Mouse (Mus musculus) hindbrain, embryonic 12.5 days (tissue): Measurements from ENCODE around the gene Map4k5. TPM values are rescaled to one million over a fixed set of nuclear protein-coding genes. Genes with fewer than 3 reads are reported as not detected.

Source experiments
- ATAC-seq: fragments of 200-750 bp; cut with Nextera tagmentation; 2 replicates; pipeline ENCODE4 v1.8.0; 2017; ENCODE audit warnings: moderate TSS enrichment; ENCODE audit not compliant: low FRiP score
- H3K27ac ChIP-seq: fragments of 300-500 bp; sonication (generic); 2 replicates; pipeline ENCODE4 v1.5.1; 2016; ENCODE audit warnings: mild to moderate bottlenecking
- H3K27me3 ChIP-seq: fragments of 300-500 bp; sonication (generic); 2 replicates; pipeline ENCODE4 v1.6.1; 2016; ENCODE audit warnings: mild to moderate bottlenecking
- H3K36me3 ChIP-seq: fragments of 300-500 bp; sonication (generic); 2 replicates; pipeline ENCODE4 v1.6.1; 2016; ENCODE audit warnings: mild to moderate bottlenecking
- H3K4me1 ChIP-seq: fragments of 300-500 bp; sonication (generic); 2 replicates; pipeline ENCODE4 v1.6.1; 2016
- H3K4me2 ChIP-seq: fragments of 300-500 bp; sonication (generic); replicated peaks from 2 replicates; pipeline ENCODE4 v1.6.1; 2016; ENCODE audit warnings: mild to moderate bottlenecking
- H3K4me3 ChIP-seq: fragments of 300-500 bp; sonication (generic); 2 replicates; pipeline ENCODE4 v1.5.1; 2016; ENCODE audit warnings: mild to moderate bottlenecking
- H3K9ac ChIP-seq: fragments of 300-500 bp; sonication (generic); 2 replicates; pipeline ENCODE4 v1.6.1; 2016; ENCODE audit warnings: mild to moderate bottlenecking, moderate library complexity
- H3K9me3 ChIP-seq: fragments of 300-500 bp; sonication (generic); replicated peaks from 2 replicates; pipeline ENCODE4 v1.6.1; 2016; ENCODE audit warnings: mild to moderate bottlenecking
- WGBS: fragments of 180-500 bp; shearing (Covaris S2); methylation state at CpG from one replicate; pipeline ENCODE4 v1.1.7; 2016; 5-methylcytosine and 5-hydroxymethylcytosine counted together
- polyA plus RNA-seq: library from polyadenylated mRNA; unstranded; fragments of >200 nt; fragmentation: Nextera tagmentation; extraction: Ambion mirVana; gene quantifications from 2 replicates; pipeline ENCODE4 v1.2.1, GENCODE M21; 2016

Gene Map4k5
- 42.9 and 44.7 TPM in 2 replicates for polyA plus RNA-seq

DNA sequence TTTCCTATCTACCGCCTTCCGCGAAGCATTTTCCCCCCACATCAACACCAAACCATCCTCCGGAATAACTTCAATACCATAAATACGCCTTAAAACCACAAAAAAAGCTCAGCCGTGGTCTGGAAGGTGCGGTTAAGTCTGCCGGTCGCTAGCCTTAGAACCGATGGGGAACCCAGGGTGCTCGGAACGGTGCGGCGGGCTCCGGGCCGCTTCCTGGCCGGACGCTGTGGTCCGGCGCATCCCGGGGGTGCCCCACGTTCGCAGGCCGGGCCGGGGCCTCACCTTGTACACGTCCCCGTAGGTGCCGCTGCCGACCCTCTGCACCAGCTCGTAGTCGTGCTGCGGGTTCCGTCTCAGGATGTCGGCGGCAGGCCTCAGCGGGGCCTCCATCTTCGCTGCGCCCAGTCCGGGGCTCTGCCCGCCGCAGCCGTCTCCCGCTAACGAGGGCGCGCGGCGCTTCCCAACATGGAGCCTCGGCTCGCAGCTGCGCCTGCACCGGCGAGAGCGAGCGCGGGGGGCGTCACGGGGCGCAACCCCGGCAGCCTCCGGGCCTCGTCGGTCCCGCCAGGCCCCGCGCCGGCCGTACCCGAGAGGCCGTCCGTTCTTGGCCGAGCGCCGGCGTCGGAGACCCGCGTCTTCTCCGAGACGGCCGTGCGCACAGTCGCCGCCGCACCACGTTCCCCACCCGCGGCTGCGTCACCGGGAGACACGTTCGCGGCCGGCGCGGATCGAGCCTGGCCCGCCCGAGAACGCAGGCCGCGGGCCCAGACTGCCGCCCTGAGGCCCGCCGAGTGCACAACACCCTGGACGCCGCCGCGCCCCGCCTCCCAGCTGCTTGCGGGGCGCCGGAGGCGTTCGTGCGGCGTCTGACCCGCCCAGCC is at the start of gene Map4k5, which contains the start of gene Atl1:
Gene Map4k5 (minus strand): TSS at position 830 of the 881 bp plus-strand sequence.
Gene Atl1 (plus strand): TSS at position 244 of the 881 bp plus-strand sequence.
- WGBS: under 1% methylated on average over 84 of the region's 118 CpGs
- H3K9ac ChIP-seq: peak within 1 kb of the TSS; percentile 94
- H3K4me2 ChIP-seq: peak within 1 kb of the TSS; percentile 61
- no peaks in the 10 kb centered on the region for H3K9me3 ChIP-seq
- H3K4me1 ChIP-seq: peaks cover 24% of the 10 kb centered on the region
- ATAC-seq: peak; percentile 95
- H3K27me3 ChIP-seq: no peaks in the 10 kb centered on the region
- no peaks in the 10 kb centered on the region for H3K36me3 ChIP-seq
- H3K4me3 ChIP-seq: peak within 1 kb of the TSS; percentile 85
- H3K27ac ChIP-seq: peak within 1 kb of the TSS; percentile 95

DNA sequence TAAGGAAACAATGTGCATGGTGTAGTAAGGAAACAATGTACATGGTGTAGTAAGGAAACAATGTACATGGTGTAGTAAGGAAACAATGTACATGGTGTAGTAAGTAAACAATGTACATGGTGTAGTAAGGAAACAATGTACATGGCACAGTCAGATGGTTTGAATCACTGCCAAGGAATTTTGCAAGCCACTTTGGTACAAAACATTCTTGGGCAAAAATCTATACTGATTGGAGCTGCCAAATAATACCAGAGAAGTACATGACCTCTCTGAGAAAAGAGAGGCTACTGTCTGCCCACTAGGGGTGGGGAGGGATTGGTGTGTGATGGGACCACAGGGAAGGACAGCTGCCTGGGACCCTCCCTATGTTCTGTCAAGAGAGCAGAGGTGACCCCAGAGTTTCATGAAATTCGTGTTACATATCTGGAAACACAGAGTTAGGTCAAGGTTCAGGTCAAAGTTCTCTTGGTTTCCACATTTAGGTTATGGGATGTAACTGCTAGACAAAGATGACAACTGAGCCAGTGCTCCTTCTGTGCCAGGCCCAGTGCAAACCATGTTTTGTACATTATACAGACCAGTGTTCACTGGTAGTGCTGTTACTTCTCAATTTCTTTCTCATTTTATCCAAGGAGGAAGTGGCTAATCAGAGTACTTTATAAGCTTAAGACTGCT is 48.8 kb upstream of the Map4k5 start:
- 54% methylated on average over 1 of the region's 1 CpGs for WGBS

DNA sequence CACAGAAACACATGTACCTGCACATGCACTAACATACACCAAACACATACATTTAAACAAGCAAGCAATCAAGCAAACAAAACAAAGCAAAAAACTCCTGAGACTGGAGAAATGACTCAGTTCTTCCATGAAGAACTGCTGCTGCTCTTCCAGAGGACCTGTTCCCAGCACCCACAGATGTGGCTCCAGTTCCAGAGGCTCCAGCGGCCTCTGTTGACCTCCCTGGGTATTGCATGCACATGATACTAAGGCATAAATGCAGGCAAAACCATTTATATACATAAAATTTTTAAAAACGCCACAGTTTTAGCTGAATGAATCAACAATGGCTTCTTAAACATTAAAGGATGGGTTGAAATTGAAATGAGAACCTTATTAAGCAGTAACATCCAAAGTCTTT is 46.3 kb upstream of the Map4k5 start:
- Histone ChIP-seq H3K9me3 (no peaks in the 10 kb centered on the region), H3K4me1 (no peaks in the 10 kb centered on the region), H3K36me3 (peaks cover 29% of the 10 kb centered on the region), H3K27me3 (no peaks in the 10 kb centered on the region), H3K9ac (no peak overlapping the region), H3K4me3 (no peak overlapping the region), H3K27ac (no peak overlapping the region), H3K4me2 (no peak overlapping the region)
- WGBS: 65% methylated on average over 2 of the region's 2 CpGs
- no peak for ATAC-seq

More for the DNA sequence above, 48.8 kb upstream of the Map4k5 start:
- Histone ChIP-seq H3K36me3 (peaks cover 21% of the 10 kb centered on the region), H3K4me3 (no peak overlapping the region), H3K4me1 (no peaks in the 10 kb centered on the region), H3K27ac (no peak overlapping the region), H3K4me2 (no peak overlapping the region), H3K27me3 (no peaks in the 10 kb centered on the region), H3K9ac (no peak overlapping the region), H3K9me3 (no peaks in the 10 kb centered on the region)
- ATAC-seq: no peak

DNA sequence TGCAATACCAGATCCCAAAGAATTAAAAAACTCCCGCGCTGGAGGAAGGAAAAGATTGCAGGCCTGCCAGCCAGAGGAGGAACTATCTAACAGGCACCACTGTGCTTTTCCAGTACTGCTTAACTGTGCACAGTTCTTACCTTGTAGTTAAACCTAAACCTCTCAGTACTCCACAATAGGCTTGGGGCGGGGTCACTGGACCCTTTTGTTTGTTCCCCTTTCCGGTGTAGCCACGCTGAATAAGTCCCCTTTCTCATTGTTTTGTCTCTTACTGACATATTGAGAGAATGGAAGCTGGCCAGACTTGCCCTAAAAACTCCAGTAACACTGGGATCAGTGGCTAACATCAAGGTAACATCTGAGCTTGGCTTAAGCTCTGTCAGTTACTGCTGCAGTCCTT is 44.7 kb upstream of the Map4k5 start:
- Histone ChIP-seq H3K27ac (no peak overlapping the region), H3K4me2 (no peak overlapping the region), H3K36me3 (peaks cover 31% of the 10 kb centered on the region), H3K9me3 (no peaks in the 10 kb centered on the region), H3K9ac (no peak overlapping the region), H3K4me3 (no peak overlapping the region), H3K27me3 (no peaks in the 10 kb centered on the region), H3K4me1 (no peaks in the 10 kb centered on the region)
- no peak for ATAC-seq
- WGBS: 60% methylated on average over 5 of the region's 5 CpGs

DNA sequence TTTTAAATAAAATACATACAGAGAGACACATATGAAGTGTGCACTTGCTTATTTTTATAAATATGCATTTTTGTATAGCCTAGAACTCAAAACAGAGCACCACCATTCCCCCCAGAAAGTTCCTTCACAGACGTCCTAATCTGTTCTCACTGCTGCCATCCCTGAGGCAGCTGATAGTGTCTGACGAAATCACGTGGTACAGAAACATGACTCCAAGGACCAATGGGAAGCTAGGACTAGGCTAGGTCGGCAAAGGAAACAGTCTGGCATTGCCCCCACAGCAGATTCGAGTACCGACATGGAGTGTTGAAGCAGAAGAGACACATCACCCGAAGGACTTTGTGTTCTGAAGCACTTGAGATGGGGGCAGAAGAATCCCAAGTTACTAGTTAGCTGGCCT is 33.7 kb upstream of the Map4k5 start:
- no peaks in the 10 kb centered on the region for H3K9me3 ChIP-seq
- no peak for ATAC-seq

DNA sequence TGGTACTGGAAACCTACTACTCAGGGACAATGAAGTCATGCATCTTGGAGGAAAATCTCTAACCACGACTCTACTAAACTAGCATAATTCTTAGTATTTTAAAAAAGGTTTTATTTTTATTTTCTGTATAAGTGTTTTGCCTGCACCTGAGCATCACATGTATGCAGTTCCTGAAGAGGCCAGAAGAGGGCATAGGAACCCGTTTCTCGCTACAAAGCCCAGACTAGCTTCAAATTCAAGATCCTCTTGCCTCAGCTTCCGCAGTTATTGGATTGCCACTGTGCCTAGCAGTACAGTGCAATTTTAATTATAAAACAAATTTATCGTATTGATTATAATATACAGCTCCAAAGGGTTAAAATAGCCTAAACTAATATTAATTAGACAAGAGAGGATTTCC is 31.0 kb upstream of the Map4k5 start:
- Histone ChIP-seq H3K9me3 (no peaks in the 10 kb centered on the region), H3K27ac (no peak overlapping the region), H3K9ac (no peak overlapping the region), H3K4me3 (no peak overlapping the region), H3K4me2 (no peak overlapping the region), H3K4me1 (no peaks in the 10 kb centered on the region), H3K36me3 (peaks cover 5% of the 10 kb centered on the region; the same call in 1 of the 2 replicates), H3K27me3 (no peaks in the 10 kb centered on the region)
- ATAC-seq: no peak
- WGBS: 14% methylated on average over 5 of the region's 5 CpGs

More for the DNA sequence above, 33.7 kb upstream of the Map4k5 start:
- no peak overlapping the region for H3K4me2 ChIP-seq
- whole genome bisulfite sequencing: 55% methylated on average over 7 of the region's 7 CpGs
- H3K36me3 ChIP-seq: peaks cover 11% of the 10 kb centered on the region
- no peaks in the 10 kb centered on the region for H3K4me1 ChIP-seq
- H3K27me3 ChIP-seq: no peaks in the 10 kb centered on the region
- H3K9ac ChIP-seq: no peak overlapping the region
- no peak overlapping the region for H3K27ac ChIP-seq
- H3K4me3 ChIP-seq: no peak overlapping the region

DNA sequence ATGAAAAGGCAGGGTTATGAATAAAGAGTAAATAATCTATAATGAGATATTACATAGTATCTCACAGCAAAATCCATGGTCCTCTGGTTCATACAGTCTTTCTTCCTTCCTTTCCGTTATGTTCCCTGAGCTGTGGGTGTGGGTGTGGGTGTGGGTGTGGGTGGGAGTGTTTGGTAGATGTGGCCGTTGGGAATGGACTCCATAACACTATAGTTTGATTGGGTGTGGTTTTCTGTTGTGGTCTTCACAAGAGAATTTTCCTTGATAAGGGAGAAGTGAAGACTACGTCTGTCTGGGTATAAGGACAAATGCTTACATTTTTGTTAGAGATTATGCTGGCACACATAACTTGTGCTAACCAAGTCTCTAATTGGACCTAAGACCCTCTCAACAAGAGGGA is 30.6 kb upstream of the Map4k5 start:
- no peak overlapping the region for H3K9ac ChIP-seq
- H3K4me1 ChIP-seq: no peaks in the 10 kb centered on the region
- no peak overlapping the region for H3K4me3 ChIP-seq
- no peak overlapping the region for H3K4me2 ChIP-seq
- WGBS: 72% methylated on average over 3 of the region's 3 CpGs
- no peaks in the 10 kb centered on the region for H3K27me3 ChIP-seq
- no peaks in the 10 kb centered on the region for H3K9me3 ChIP-seq
- no peak for ATAC-seq
- H3K27ac ChIP-seq: no peak overlapping the region
- peaks cover 5% of the 10 kb centered on the region; the same call in 1 of the 2 replicates for H3K36me3 ChIP-seq

DNA sequence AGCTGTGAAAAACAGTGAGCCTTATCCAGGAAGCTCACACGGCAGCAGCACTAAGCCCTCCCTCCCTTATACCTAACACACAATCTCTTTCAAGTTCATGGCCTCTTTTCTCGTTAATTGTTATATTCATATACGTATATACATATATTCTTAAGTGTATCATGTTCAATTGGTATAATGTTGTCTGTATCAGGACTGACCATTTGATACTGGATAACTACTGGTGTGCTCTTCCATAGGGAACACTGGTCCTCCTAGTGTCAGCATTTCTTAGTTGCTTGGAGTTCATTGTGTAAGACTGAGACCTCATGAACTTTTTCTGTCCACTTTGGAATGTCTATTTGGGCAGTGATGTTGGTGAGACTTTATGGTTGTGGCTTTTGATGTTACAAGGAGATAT is 30.1 kb upstream of the Map4k5 start:
- Histone ChIP-seq H3K4me2 (no peak overlapping the region), H3K36me3 (peaks cover 5% of the 10 kb centered on the region; the same call in 1 of the 2 replicates), H3K9me3 (no peaks in the 10 kb centered on the region), H3K27me3 (no peaks in the 10 kb centered on the region), H3K4me3 (no peak overlapping the region), H3K4me1 (no peaks in the 10 kb centered on the region), H3K9ac (no peak overlapping the region), H3K27ac (no peak overlapping the region)
- no peak for ATAC-seq
- WGBS: 83% methylated on average over 3 of the region's 3 CpGs

DNA sequence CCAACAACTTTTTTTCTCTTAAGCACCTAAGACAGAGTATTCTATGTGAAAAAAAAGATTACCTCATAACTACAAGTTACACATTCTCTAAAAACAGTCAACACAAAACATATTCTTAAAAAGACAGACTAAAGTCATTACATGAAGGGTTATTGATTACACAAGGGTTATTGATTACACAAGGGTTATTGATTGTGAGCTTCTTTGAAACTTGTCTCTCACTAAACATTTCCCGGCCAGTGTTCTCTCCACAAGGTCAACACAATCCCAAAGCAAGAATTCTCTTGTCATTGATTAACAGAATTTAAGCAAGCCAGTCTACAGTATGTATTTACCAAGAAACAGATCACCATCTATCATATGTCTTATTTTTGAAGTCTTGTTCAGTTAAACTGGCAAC is 29.1 kb upstream of the Map4k5 start:
- ATAC-seq: no peak
- H3K4me2 ChIP-seq: no peak overlapping the region
- no peak overlapping the region for H3K4me3 ChIP-seq
- no peaks in the 10 kb centered on the region for H3K9me3 ChIP-seq
- 78% methylated on average over 1 of the region's 1 CpGs for WGBS
- no peak overlapping the region for H3K27ac ChIP-seq
- H3K4me1 ChIP-seq: no peaks in the 10 kb centered on the region
- H3K27me3 ChIP-seq: no peaks in the 10 kb centered on the region
- H3K9ac ChIP-seq: no peak overlapping the region
- no peaks in the 10 kb centered on the region for H3K36me3 ChIP-seq

DNA sequence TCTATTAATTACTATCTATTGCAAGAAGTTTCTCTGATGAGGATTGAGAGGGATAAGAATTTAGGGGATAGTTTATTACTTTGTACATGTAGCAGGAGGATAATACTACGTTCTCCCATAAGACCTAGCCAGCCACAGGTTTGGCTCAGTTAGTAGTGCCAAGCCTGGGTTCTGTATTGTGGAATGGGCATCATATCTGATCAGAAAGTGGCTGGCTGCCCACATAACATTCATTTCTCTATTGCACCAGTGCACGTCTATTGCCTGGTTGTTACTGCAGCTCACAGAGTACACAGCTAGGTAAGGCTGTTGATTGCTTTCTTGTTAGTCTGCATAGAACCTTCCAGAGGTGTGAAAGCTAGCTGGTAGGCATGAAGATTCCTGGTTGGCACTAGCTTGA is 24.9 kb upstream of the Map4k5 start:
- Histone ChIP-seq H3K36me3 (no peaks in the 10 kb centered on the region), H3K9me3 (no peaks in the 10 kb centered on the region), H3K27me3 (no peaks in the 10 kb centered on the region), H3K4me1 (no peaks in the 10 kb centered on the region), H3K27ac (no peak overlapping the region), H3K9ac (no peak overlapping the region), H3K4me2 (no peak overlapping the region), H3K4me3 (no peak overlapping the region)
- no peak for ATAC-seq
- WGBS: 88% methylated on average over 2 of the region's 2 CpGs

DNA sequence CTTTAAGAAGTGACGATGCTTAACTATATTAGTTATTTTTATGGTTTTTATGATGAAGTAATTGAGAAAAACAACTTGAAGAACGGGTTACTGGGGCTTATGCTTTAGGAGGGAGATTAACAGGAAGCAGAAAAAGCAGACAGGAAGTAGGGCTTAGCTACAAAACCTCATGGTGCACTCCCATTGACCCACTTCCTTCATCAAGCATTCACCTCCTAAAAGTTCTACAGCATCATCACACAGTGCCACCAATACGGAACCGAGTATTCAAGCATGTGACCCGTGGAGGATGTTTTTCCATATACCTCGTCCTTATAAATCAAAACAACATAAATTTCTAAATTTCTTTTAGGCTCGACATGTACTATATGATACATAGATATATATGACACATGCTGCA is 19.7 kb upstream of the Map4k5 start:
- Histone ChIP-seq H3K4me1 (no peaks in the 10 kb centered on the region; the same call in none of the 2 replicates), H3K27me3 (no peaks in the 10 kb centered on the region), H3K9ac (no peak overlapping the region), H3K4me3 (no peak overlapping the region), H3K9me3 (no peaks in the 10 kb centered on the region), H3K36me3 (no peaks in the 10 kb centered on the region), H3K4me2 (no peak overlapping the region), H3K27ac (no peak overlapping the region)
- WGBS: 89% methylated on average over 7 of the region's 7 CpGs
- no peak for ATAC-seq

DNA sequence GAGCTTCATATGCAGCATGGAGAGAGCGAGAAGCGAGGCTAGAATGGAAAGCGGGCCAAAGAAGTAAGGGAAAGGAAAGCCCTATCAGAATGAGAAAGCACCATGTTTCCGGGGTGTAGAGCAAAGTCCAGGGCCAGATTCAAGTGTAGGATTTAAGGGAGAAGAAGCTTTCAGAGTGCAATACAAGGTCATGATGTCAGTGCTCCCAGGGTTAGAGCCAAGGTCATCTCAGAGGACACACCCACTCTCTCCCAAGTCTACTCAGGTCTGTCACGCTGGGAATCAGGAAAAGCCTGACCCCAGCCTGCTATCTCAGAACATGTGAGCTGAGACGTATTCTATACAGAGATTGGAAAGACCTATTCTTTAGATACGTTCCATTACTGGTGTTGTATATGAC is 18.9 kb upstream of the Map4k5 start:
- H3K36me3 ChIP-seq: no peaks in the 10 kb centered on the region
- no peak overlapping the region for H3K4me3 ChIP-seq
- H3K9me3 ChIP-seq: no peaks in the 10 kb centered on the region
- H3K9ac ChIP-seq: no peak overlapping the region
- H3K4me2 ChIP-seq: no peak overlapping the region
- no peaks in the 10 kb centered on the region; the same call in none of the 2 replicates for H3K4me1 ChIP-seq
- no peak for ATAC-seq
- H3K27me3 ChIP-seq: no peaks in the 10 kb centered on the region
- 87% methylated on average over 7 of the region's 7 CpGs for WGBS
- no peak overlapping the region for H3K27ac ChIP-seq
